Mouse (Mus musculus) CD4-positive, CD25-positive, alpha-beta regulatory T cell, adult 4 months (primary cell): ENCODE data around the gene Snrpd2. TPM values are rescaled to one million over a fixed set of nuclear protein-coding genes. Genes with fewer than 3 reads are reported as not detected.

Source experiments
- ATAC-seq: one replicate; pipeline ENCODE4 v1.8.0; 2017
- polyA plus RNA-seq, 2 experiments: library from polyadenylated mRNA; unstranded; fragments of 100-300 nt; shearing (Covaris generic); gene quantifications; one replicate each; pipeline ENCODE4 v1.2.1; 2017

Gene Snrpd2
- polyA plus RNA-seq = 10 to 100 TPM; 63.0 to 77.3 TPM

GRCm38 (mm10) chr7:19149626-19150025 is at the start of gene Snrpd2:
TSS of gene Snrpd2 (plus strand) at chr7:19149722.
- peak; percentile 69 for ATAC-seq

- no peak for ATAC-seq
These were observed 49.2 kb upstream of the Snrpd2 start for GRCm38 (mm10) chr7:19100290-19100689.

GRCm38 (mm10) chr7:19103741-19104140 is 45.8 kb upstream of the Snrpd2 start:
- no peak for ATAC-seq

GRCm38 (mm10) chr7:19104486-19104885 is 45.0 kb upstream of the Snrpd2 start:
- ATAC-seq = no peak

- no peak for ATAC-seq
These were observed 42.1 kb upstream of the Snrpd2 start for GRCm38 (mm10) chr7:19107436-19107835.

- no peak for ATAC-seq
These were observed 40.0 kb upstream of the Snrpd2 start for GRCm38 (mm10) chr7:19109565-19109964.

GRCm38 (mm10) chr7:19118028-19118771 is 31.3 kb upstream of the Snrpd2 start, which contains the start of gene Gm4969:
TSS of gene Gm4969 (minus strand) at chr7:19118368.
- ATAC-seq = no peak

- no peak for ATAC-seq
These were observed 30.4 kb upstream of the Snrpd2 start for GRCm38 (mm10) chr7:19119083-19119482.

- ATAC-seq = peak; percentile 100
These were observed 29.7 kb upstream of the Snrpd2 start, which contains the start of gene Fbxo46 for GRCm38 (mm10) chr7:19119631-19120429. TSS of gene Fbxo46 (plus strand) at chr7:19119859.

- no peak for ATAC-seq
These were observed 27.8 kb upstream of the Snrpd2 start for GRCm38 (mm10) chr7:19121686-19122085.

- no peak for ATAC-seq
These were observed 24.8 kb upstream of the Snrpd2 start for GRCm38 (mm10) chr7:19124713-19125112.

- ATAC-seq = no peak
These were observed 21.8 kb upstream of the Snrpd2 start for GRCm38 (mm10) chr7:19127744-19128143.

GRCm38 (mm10) chr7:19129396-19129795 is 20.1 kb upstream of the Snrpd2 start:
- ATAC-seq = peak; percentile 34

GRCm38 (mm10) chr7:19130657-19131056 is 18.9 kb upstream of the Snrpd2 start:
- ATAC-seq = no peak

- ATAC-seq = peak; percentile 94
These were observed 18.1 kb upstream of the Snrpd2 start for GRCm38 (mm10) chr7:19131324-19131848.

- no peak for ATAC-seq
These were observed 13.4 kb upstream of the Snrpd2 start for GRCm38 (mm10) chr7:19136168-19136567.

- no peak for ATAC-seq
These were observed 12.7 kb upstream of the Snrpd2 start for GRCm38 (mm10) chr7:19136673-19137334.

- no peak for ATAC-seq
These were observed 12.1 kb upstream of the Snrpd2 start for GRCm38 (mm10) chr7:19137380-19137779.

GRCm38 (mm10) chr7:19146793-19147192 is 2.7 kb upstream of the Snrpd2 start:
- no peak for ATAC-seq

- no peak for ATAC-seq
These were observed 2.0 kb upstream of the Snrpd2 start for GRCm38 (mm10) chr7:19147497-19148045.

GRCm38 (mm10) chr7:19148180-19148874 is 1.2 kb upstream of the Snrpd2 start:
- ATAC-seq = no peak
